Mouse (Mus musculus): ENCODE data around the gene Rassf3. TPM values are rescaled to one million over a fixed set of nuclear protein-coding genes. Genes with fewer than 3 reads are reported as not detected.

Gene Rassf3
- polyA plus RNA-seq, 1 experiment from 2014 or later = 4.6 TPM

DNA sequence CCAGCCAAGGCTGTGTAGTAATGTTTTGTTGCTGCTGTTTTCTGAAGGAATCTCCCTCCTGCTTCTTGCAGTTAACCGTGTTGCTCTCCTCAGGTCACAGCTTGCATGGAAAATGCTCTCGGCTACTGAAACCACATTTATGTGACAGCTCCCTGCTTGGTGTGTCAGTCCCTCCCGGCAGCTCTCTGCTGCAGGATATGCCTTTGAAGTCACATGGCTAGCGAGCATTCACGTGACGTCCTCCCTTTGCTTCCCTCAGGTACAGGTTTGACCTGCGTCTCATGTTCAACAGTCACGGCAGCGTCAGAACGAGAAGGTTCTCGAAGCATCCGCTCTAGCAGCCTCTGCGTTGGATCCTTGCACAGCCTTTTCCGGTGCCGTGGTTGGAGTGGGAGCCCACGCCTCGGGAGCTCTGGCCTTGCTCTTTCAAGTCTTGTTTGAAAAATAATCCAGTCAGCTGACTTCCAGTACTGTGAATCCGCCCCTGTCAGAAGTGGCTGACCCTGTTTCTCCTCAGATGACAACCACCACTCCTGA lies 81.3 kb downstream of the Rassf3 start:
- ATAC-seq = no peak
- WGBS = 82% methylated on average over 18 of the region's 18 CpGs
- no peaks in the 10 kb centered on the region for H3K4me1 ChIP-seq (ENCODE audit: control insufficient read depth, insufficient read depth, low read length)

GRCm38 (mm10) chr10:121394270-121394669 lies 81.9 kb downstream of the Rassf3 start:
- no peaks in the 10 kb centered on the region for H3K9me3 ChIP-seq (replicated peaks; ENCODE audit: control insufficient read depth, low read length, poor library complexity, severe bottlenecking)
- 69% methylated on average over 6 of the region's 6 CpGs for WGBS
- H3K36me3 ChIP-seq (ENCODE audit: control insufficient read depth, insufficient read depth, low read length) = peaks cover 58% of the 10 kb centered on the region
- no peak overlapping the region for H3K9ac ChIP-seq (ENCODE audit: low read depth, low read length)
- H3K27ac ChIP-seq (ENCODE audit: low read length) = no peak overlapping the region
- H3K27me3 ChIP-seq (ENCODE audit: control insufficient read depth, insufficient read depth, low read depth, low read length) = no peaks in the 10 kb centered on the region
- no peaks in the 10 kb centered on the region for H3K4me1 ChIP-seq (ENCODE audit: control insufficient read depth, insufficient read depth, low read length)
- H3K4me3 ChIP-seq (ENCODE audit: low read depth, low read length) = no peak overlapping the region
- no peak overlapping the region for H3K4me2 ChIP-seq (ENCODE audit: low read length)
- ATAC-seq = no peak

More for the DNA sequence above, 81.3 kb downstream of the Rassf3 start:
- Histone ChIP-seq H3K4me2 (ENCODE audit: low read length) (no peak overlapping the region), H3K27me3 (ENCODE audit: control insufficient read depth, insufficient read depth, low read depth, low read length) (no peaks in the 10 kb centered on the region), H3K9ac (ENCODE audit: low read depth, low read length) (no peak overlapping the region), H3K36me3 (ENCODE audit: control insufficient read depth, insufficient read depth, low read length) (peaks cover 53% of the 10 kb centered on the region), H3K9me3 (replicated peaks; ENCODE audit: control insufficient read depth, low read length, poor library complexity, severe bottlenecking) (no peaks in the 10 kb centered on the region), H3K4me3 (ENCODE audit: low read depth, low read length) (no peak overlapping the region), H3K27ac (ENCODE audit: low read length) (0 out of 2 replicates have a peak overlapping the region, but pooled peaks have one; percentile 5)

- Histone ChIP-seq H3K27ac (ENCODE audit: low read length) (no peak overlapping the region), H3K4me2 (ENCODE audit: low read length) (no peak overlapping the region), H3K4me3 (ENCODE audit: low read depth, low read length) (no peak overlapping the region), H3K4me1 (ENCODE audit: control insufficient read depth, insufficient read depth, low read length) (no peaks in the 10 kb centered on the region), H3K9me3 (replicated peaks; ENCODE audit: control insufficient read depth, low read length, poor library complexity, severe bottlenecking) (no peaks in the 10 kb centered on the region), H3K36me3 (ENCODE audit: control insufficient read depth, insufficient read depth, low read length) (peaks cover 57% of the 10 kb centered on the region), H3K9ac (ENCODE audit: low read depth, low read length) (no peak overlapping the region), H3K27me3 (ENCODE audit: control insufficient read depth, insufficient read depth, low read depth, low read length) (no peaks in the 10 kb centered on the region)
- ATAC-seq = no peak
- WGBS = 97% methylated on average over 8 of the region's 8 CpGs
Observed at GRCm38 (mm10) chr10:121391901-121392300, 84.2 kb downstream of the Rassf3 start.

DNA sequence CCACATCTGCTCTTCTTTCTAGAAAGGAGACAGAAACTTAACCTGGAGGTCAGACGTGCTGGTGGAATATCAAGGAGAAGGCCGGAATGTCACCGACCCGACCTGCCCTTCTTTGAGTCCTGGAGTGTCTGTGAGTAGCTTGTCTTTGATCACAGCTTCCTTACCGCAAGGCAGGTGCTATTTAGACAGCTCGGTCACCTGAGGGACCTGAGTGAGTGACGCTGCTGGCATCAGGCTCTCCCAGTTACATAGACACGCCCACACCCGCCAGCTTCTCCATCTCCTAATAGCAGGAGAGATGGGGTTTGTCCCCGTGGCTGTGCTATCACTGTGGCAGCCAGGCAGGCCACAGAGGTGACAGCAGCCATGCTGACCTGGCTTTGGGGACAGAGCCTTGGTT lies 85.5 kb downstream of the Rassf3 start:
- no peak for ATAC-seq
- H3K4me3 ChIP-seq (ENCODE audit: low read depth, low read length) = no peak overlapping the region
- no peaks in the 10 kb centered on the region for H3K9me3 ChIP-seq (replicated peaks; ENCODE audit: control insufficient read depth, low read length, poor library complexity, severe bottlenecking)
- no peaks in the 10 kb centered on the region for H3K4me1 ChIP-seq (ENCODE audit: control insufficient read depth, insufficient read depth, low read length)
- no peaks in the 10 kb centered on the region for H3K27me3 ChIP-seq (ENCODE audit: control insufficient read depth, insufficient read depth, low read depth, low read length)
- WGBS = 88% methylated on average over 10 of the region's 10 CpGs
- H3K27ac ChIP-seq (ENCODE audit: low read length) = no peak overlapping the region
- H3K4me2 ChIP-seq (ENCODE audit: low read length) = no peak overlapping the region
- H3K36me3 ChIP-seq (ENCODE audit: control insufficient read depth, insufficient read depth, low read length) = peaks cover 48% of the 10 kb centered on the region
- no peak overlapping the region for H3K9ac ChIP-seq (ENCODE audit: low read depth, low read length)

DNA sequence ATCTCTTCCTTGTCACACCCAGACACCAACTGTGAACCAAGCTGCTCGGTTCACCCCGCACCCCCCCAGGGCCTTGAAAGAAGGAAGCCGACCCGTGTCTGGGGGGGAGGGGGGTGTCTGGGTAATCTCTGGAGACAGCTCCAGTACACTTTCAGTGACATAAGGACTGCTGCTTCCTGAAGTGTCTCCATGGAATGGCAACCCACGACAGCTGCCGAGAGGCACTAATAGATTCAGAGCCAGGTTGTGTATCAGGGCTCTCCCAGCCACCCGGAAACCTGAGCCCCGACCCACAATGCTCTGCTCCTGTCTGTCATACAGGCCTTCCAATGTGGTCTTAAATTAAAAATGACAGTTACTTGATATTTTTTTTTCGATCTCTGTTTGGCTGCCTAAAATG lies 89.8 kb downstream of the Rassf3 start:
- no peaks in the 10 kb centered on the region for H3K27me3 ChIP-seq (ENCODE audit: control insufficient read depth, insufficient read depth, low read depth, low read length)
- H3K4me1 ChIP-seq (ENCODE audit: control insufficient read depth, insufficient read depth, low read length) = no peaks in the 10 kb centered on the region
- H3K9ac ChIP-seq (ENCODE audit: low read depth, low read length) = no peak overlapping the region
- no peak for ATAC-seq
- H3K4me3 ChIP-seq (ENCODE audit: low read depth, low read length) = no peak overlapping the region
- WGBS = 57% methylated on average over 9 of the region's 9 CpGs
- H3K4me2 ChIP-seq (ENCODE audit: low read length) = no peak overlapping the region
- peaks cover 41% of the 10 kb centered on the region for H3K36me3 ChIP-seq (ENCODE audit: control insufficient read depth, insufficient read depth, low read length)
- no peaks in the 10 kb centered on the region for H3K9me3 ChIP-seq (replicated peaks; ENCODE audit: control insufficient read depth, low read length, poor library complexity, severe bottlenecking)
- H3K27ac ChIP-seq (ENCODE audit: low read length) = no peak overlapping the region

DNA sequence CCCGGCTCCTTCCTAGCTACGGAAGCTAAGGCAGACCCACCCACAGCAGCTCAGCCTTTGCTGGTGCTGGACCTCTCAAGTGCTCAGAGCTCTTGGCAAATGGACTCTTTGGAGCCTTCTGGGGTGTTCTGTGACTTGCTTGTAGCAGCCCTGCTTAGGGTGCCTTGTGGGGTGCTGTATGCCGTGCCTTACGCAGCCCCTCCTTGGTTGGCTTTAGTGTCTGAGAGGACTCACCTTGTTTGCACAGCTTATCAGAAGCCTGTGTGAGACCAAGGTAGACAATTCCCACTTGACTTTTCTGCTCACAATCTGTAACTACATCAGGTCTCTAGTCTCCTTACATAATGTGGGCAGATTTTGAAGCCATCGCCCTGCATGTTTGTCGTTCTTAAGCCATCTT lies 90.5 kb downstream of the Rassf3 start:
- H3K27ac ChIP-seq (ENCODE audit: low read length) = no peak overlapping the region
- ATAC-seq = no peak
- 95% methylated on average over 6 of the region's 6 CpGs for WGBS
- H3K9ac ChIP-seq (ENCODE audit: low read depth, low read length) = no peak overlapping the region
- peaks cover 41% of the 10 kb centered on the region for H3K36me3 ChIP-seq (ENCODE audit: control insufficient read depth, insufficient read depth, low read length)
- no peak overlapping the region for H3K4me2 ChIP-seq (ENCODE audit: low read length)
- no peaks in the 10 kb centered on the region for H3K4me1 ChIP-seq (ENCODE audit: control insufficient read depth, insufficient read depth, low read length)
- H3K9me3 ChIP-seq (replicated peaks; ENCODE audit: control insufficient read depth, low read length, poor library complexity, severe bottlenecking) = no peaks in the 10 kb centered on the region
- H3K4me3 ChIP-seq (ENCODE audit: low read depth, low read length) = no peak overlapping the region
- H3K27me3 ChIP-seq (ENCODE audit: control insufficient read depth, insufficient read depth, low read depth, low read length) = no peaks in the 10 kb centered on the region

GRCm38 (mm10) chr10:121384710-121385109 lies 91.4 kb downstream of the Rassf3 start:
- Histone ChIP-seq H3K27me3 (ENCODE audit: control insufficient read depth, insufficient read depth, low read depth, low read length) (no peaks in the 10 kb centered on the region), H3K9me3 (replicated peaks; ENCODE audit: control insufficient read depth, low read length, poor library complexity, severe bottlenecking) (no peaks in the 10 kb centered on the region), H3K9ac (ENCODE audit: low read depth, low read length) (no peak overlapping the region), H3K36me3 (ENCODE audit: control insufficient read depth, insufficient read depth, low read length) (peaks cover 41% of the 10 kb centered on the region), H3K4me2 (ENCODE audit: low read length) (no peak overlapping the region), H3K27ac (ENCODE audit: low read length) (no peak overlapping the region), H3K4me1 (ENCODE audit: control insufficient read depth, insufficient read depth, low read length) (no peaks in the 10 kb centered on the region), H3K4me3 (ENCODE audit: low read depth, low read length) (no peak overlapping the region)
- 90% methylated on average over 13 of the region's 13 CpGs for WGBS
- no peak for ATAC-seq

DNA sequence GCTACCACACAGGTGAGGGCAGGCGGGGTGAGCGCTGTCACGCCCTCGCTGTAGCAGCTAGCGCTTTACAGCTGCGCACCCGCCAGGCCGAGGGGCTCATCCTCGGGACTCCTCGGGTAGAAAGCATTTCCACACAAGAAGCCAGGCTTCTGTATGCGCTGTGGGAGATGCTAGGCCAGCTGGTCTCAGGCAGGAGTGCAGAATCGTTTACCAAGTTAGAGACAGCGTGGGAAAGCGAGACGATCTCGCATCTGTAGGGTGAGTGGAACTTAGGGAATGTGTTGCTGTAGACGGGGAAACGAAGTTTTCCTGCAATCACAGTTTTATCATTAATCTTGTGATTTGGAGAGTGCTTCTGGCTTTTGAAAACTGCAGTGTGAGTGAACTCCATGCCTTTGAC lies 94.9 kb downstream of the Rassf3 start:
- Histone ChIP-seq H3K4me3 (ENCODE audit: low read depth, low read length) (no peak overlapping the region), H3K36me3 (ENCODE audit: control insufficient read depth, insufficient read depth, low read length) (peaks cover 62% of the 10 kb centered on the region), H3K27ac (ENCODE audit: low read length) (no peak overlapping the region), H3K27me3 (ENCODE audit: control insufficient read depth, insufficient read depth, low read depth, low read length) (no peaks in the 10 kb centered on the region), H3K4me1 (ENCODE audit: control insufficient read depth, insufficient read depth, low read length) (no peaks in the 10 kb centered on the region), H3K4me2 (ENCODE audit: low read length) (no peak overlapping the region), H3K9ac (ENCODE audit: low read depth, low read length) (no peak overlapping the region), H3K9me3 (replicated peaks; ENCODE audit: control insufficient read depth, low read length, poor library complexity, severe bottlenecking) (no peaks in the 10 kb centered on the region)
- 94% methylated on average over 18 of the region's 18 CpGs for WGBS
- ATAC-seq = no peak

- Histone ChIP-seq H3K9me3 (replicated peaks; ENCODE audit: control insufficient read depth, low read length, poor library complexity, severe bottlenecking) (no peaks in the 10 kb centered on the region), H3K4me2 (ENCODE audit: low read length) (no peak overlapping the region), H3K36me3 (ENCODE audit: control insufficient read depth, insufficient read depth, low read length) (peaks cover 74% of the 10 kb centered on the region), H3K4me1 (ENCODE audit: control insufficient read depth, insufficient read depth, low read length) (no peaks in the 10 kb centered on the region), H3K9ac (ENCODE audit: low read depth, low read length) (no peak overlapping the region), H3K27me3 (ENCODE audit: control insufficient read depth, insufficient read depth, low read depth, low read length) (no peaks in the 10 kb centered on the region), H3K27ac (ENCODE audit: low read length) (no peak overlapping the region), H3K4me3 (ENCODE audit: low read depth, low read length) (no peak overlapping the region)
- no peak for ATAC-seq
- 99% methylated on average over 3 of the region's 3 CpGs for WGBS
Observed at GRCm38 (mm10) chr10:121379387-121379786, 96.8 kb downstream of the Rassf3 start.
